In genomic region chr11:82764438-82764924, GRCm38 (mm10) we compare ENCODE assay signal across 8 mouse cellular contexts. TPM values are rescaled to one million over a fixed set of nuclear protein-coding genes. Genes with fewer than 3 reads are reported as not detected.
DNase-seq lines count a peak whose midpoint lies in the region; ATAC-seq and TF ChIP-seq lines count a peak whose summit lies in the region.

No protein-coding gene starts in this region.

- no peak for TF ChIP-seq POLR2A in lung, adult 2 months (IDR thresholded peaks at IDR 0.05; ENCODE audit: borderline replicate concordance, extremely low read depth, low read depth, low read length)

- H3K4me3 ChIP-seq in lung, adult 2 months (replicated peaks; ENCODE audit: extremely low read depth, low read depth, low read length), result peak overlapping the region; percentile 84
- peak overlapping the region; percentile 92 for H3K4me3 ChIP-seq in embryonic facial prominence, embryonic 15.5 days (replicated peaks)
- H3K4me3 ChIP-seq in limb, embryonic 13.5 days, result peak overlapping the region; percentile 97
- H3K4me3 ChIP-seq in neural tube, embryonic 15.5 days (replicated peaks), result peak overlapping the region; percentile 96

- peak overlapping the region; percentile 96 for H3K27ac ChIP-seq in embryonic facial prominence, embryonic 15.5 days (replicated peaks)
- peak overlapping the region; percentile 92 for H3K27ac ChIP-seq in limb, embryonic 13.5 days
- H3K27ac ChIP-seq in neural tube, embryonic 15.5 days (replicated peaks), result peak overlapping the region; percentile 96

- no peak for TF ChIP-seq CTCF in lung, adult 2 months (IDR thresholded peaks at IDR 0.05; ENCODE audit: insufficient read depth, low read length)

- no peak for DNase-seq in lung, adult 2 months
- DNase-seq in lung, postnatal 4 days, result no peak
- DNase-seq in spleen, adult 18-20 months, result no peak
- no peak for DNase-seq in right cerebral cortex, adult 18-20 months
- DNase-seq in adrenal gland, postnatal 36 days, result no peak

- no peaks in the 10 kb centered on the region for H3K9me3 ChIP-seq in embryonic facial prominence, embryonic 15.5 days (replicated peaks)
- no peaks in the 10 kb centered on the region for H3K9me3 ChIP-seq in limb, embryonic 13.5 days
- no peaks in the 10 kb centered on the region for H3K9me3 ChIP-seq in neural tube, embryonic 15.5 days (replicated peaks)

- peaks cover 12% of the 10 kb centered on the region for H3K36me3 ChIP-seq in embryonic facial prominence, embryonic 15.5 days
- H3K36me3 ChIP-seq in limb, embryonic 13.5 days, result peaks cover 12% of the 10 kb centered on the region
- peaks cover 6% of the 10 kb centered on the region for H3K36me3 ChIP-seq in neural tube, embryonic 15.5 days

- WGBS in lung, adult 2 months, result under 1% methylated on average over 28 of the region's 28 CpGs
- WGBS in embryonic facial prominence, embryonic 15.5 days, result 1% methylated on average over 28 of the region's 28 CpGs
- WGBS in limb, embryonic 13.5 days, result under 1% methylated on average over 28 of the region's 28 CpGs
- WGBS in neural tube, embryonic 15.5 days, result under 1% methylated on average over 28 of the region's 28 CpGs

- ATAC-seq in embryonic facial prominence, embryonic 15.5 days (ENCODE audit: insufficient number of reproducible peaks, low FRiP score, low TSS enrichment, low read depth), result peak; percentile 72
- peak; percentile 79; the same call in 1 of the 2 replicates for ATAC-seq in limb, embryonic 13.5 days (ENCODE audit: low FRiP score, low read depth)
- ATAC-seq in neural tube, embryonic 15.5 days (ENCODE audit: low FRiP score), result peak; percentile 64

- peak overlapping the region; percentile 82 for H3K9ac ChIP-seq in embryonic facial prominence, embryonic 15.5 days
- H3K9ac ChIP-seq in limb, embryonic 13.5 days, result peak overlapping the region; percentile 93
- H3K9ac ChIP-seq in neural tube, embryonic 15.5 days (replicated peaks), result peak overlapping the region; percentile 91

- H3K4me1 ChIP-seq in lung, adult 2 months (ENCODE audit: control insufficient read depth, insufficient read depth, low read length), result no peaks in the 10 kb centered on the region; the same call in none of the 2 replicates
- peaks cover 19% of the 10 kb centered on the region for H3K4me1 ChIP-seq in embryonic facial prominence, embryonic 15.5 days
- H3K4me1 ChIP-seq in limb, embryonic 13.5 days, result peaks cover 19% of the 10 kb centered on the region
- peaks cover 25% of the 10 kb centered on the region for H3K4me1 ChIP-seq in neural tube, embryonic 15.5 days

- no peaks in the 10 kb centered on the region for H3K27me3 ChIP-seq in embryonic facial prominence, embryonic 15.5 days
- no peaks in the 10 kb centered on the region for H3K27me3 ChIP-seq in limb, embryonic 13.5 days
- H3K27me3 ChIP-seq in neural tube, embryonic 15.5 days (replicated peaks), result 0 out of 2 replicates have a peak, but pooled peaks cover 3% of the 10 kb centered on the region

- H3K4me2 ChIP-seq in embryonic facial prominence, embryonic 15.5 days (replicated peaks), result peak overlapping the region; percentile 86
- H3K4me2 ChIP-seq in limb, embryonic 13.5 days (replicated peaks), result peak overlapping the region; percentile 95
- H3K4me2 ChIP-seq in neural tube, embryonic 15.5 days, result peak overlapping the region; percentile 94

RNA-seq across cellular contexts. Expression of gene Zfp830, which starts 0.3 kb away (rescaled TPM):
- 5.3 TPM in 2 replicates for polyA plus RNA-seq in lung, adult 2 months (2012; rRNA removed)
- polyA plus RNA-seq in embryonic facial prominence, embryonic 15.5 days (2015; fragmentation: Nextera tagmentation; extraction: Ambion mirVana), result 37.7 and 42.3 TPM in 2 replicates
- 39.2 and 41.1 TPM in 2 replicates for polyA plus RNA-seq in limb, embryonic 13.5 days (2015; fragmentation: Nextera tagmentation; extraction: Ambion mirVana)
- polyA plus RNA-seq in neural tube, embryonic 15.5 days (2015; fragmentation: Nextera tagmentation; extraction: Ambion mirVana), result 29.6 and 33.3 TPM in 2 replicates
- 10 to 100 TPM; 21.3 to 23.0 TPM for total RNA-seq in adrenal gland, postnatal 36 days (2021)

RNA-seq across cellular contexts. Expression of gene Cct6b, which starts 0.4 kb away (rescaled TPM):
- 0.11 and 0.24 TPM in 2 replicates for polyA plus RNA-seq in lung, adult 2 months (2012; rRNA removed)
- polyA plus RNA-seq in embryonic facial prominence, embryonic 15.5 days (2015; fragmentation: Nextera tagmentation; extraction: Ambion mirVana), result 0.27 and 0.28 TPM in 2 replicates
- polyA plus RNA-seq in limb, embryonic 13.5 days (2015; fragmentation: Nextera tagmentation; extraction: Ambion mirVana), result 0.31 and 0.46 TPM in 2 replicates
- polyA plus RNA-seq in neural tube, embryonic 15.5 days (2015; fragmentation: Nextera tagmentation; extraction: Ambion mirVana), result 0.24 and 0.27 TPM in 2 replicates
- total RNA-seq in adrenal gland, postnatal 36 days (2021), result under 1 TPM; 0.63 to 0.99 TPM

RNA-seq across cellular contexts. Expression of gene Lig3, which starts 16.4 kb away (rescaled TPM):
- polyA plus RNA-seq in lung, adult 2 months (2012; rRNA removed), result 6.9 and 10.4 TPM in 2 replicates
- 25.1 and 26.5 TPM in 2 replicates for polyA plus RNA-seq in embryonic facial prominence, embryonic 15.5 days (2015; fragmentation: Nextera tagmentation; extraction: Ambion mirVana)
- 33.9 and 34.2 TPM in 2 replicates for polyA plus RNA-seq in limb, embryonic 13.5 days (2015; fragmentation: Nextera tagmentation; extraction: Ambion mirVana)
- 19.0 and 19.7 TPM in 2 replicates for polyA plus RNA-seq in neural tube, embryonic 15.5 days (2015; fragmentation: Nextera tagmentation; extraction: Ambion mirVana)
- total RNA-seq in adrenal gland, postnatal 36 days (2021), result 10 to 100 TPM; 25.6 to 27.1 TPM
